Mouse (Mus musculus) thymus, postnatal 0 days (tissue): Measurements from ENCODE around the gene Rnd3. TPM values are rescaled to one million over a fixed set of nuclear protein-coding genes. Genes with fewer than 3 reads are reported as not detected.

Experiments used
- DNase-seq: peaks from one replicate; pipeline ENCODE4 v3.0.0-alpha.2; 2015; ENCODE audit warnings: low spot score
- polyA plus RNA-seq: library from polyadenylated mRNA; unstranded; fragments of >200 nt; fragmentation: Nextera tagmentation; extraction: Ambion mirVana; gene quantifications from 2 replicates; pipeline ENCODE4 v1.2.1, GENCODE M21; 2015

Rnd3 gene
- polyA plus RNA-seq, 1 experiment from 2014 or later: 7.4 TPM

DNA sequence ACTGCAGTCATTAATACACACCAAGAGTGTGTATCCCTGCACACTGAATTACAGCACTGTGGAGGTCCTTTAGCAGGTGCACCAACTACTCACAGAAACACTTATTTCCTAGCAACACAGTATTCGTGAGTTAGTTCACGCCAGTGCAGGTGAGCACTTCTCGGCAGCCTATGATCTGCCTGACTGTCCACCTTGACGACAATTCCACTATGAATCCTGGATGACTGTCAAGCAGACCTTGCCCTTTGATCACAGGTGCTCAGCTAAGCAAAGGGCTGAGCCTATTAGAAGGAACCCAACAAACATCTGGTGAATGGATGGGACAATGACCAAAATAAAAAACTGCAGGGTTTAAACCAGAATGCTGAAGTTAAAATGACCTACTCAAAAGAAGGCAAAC is 20.8 kb downstream of the Rnd3 start:
- no peak for DNase-seq

DNA sequence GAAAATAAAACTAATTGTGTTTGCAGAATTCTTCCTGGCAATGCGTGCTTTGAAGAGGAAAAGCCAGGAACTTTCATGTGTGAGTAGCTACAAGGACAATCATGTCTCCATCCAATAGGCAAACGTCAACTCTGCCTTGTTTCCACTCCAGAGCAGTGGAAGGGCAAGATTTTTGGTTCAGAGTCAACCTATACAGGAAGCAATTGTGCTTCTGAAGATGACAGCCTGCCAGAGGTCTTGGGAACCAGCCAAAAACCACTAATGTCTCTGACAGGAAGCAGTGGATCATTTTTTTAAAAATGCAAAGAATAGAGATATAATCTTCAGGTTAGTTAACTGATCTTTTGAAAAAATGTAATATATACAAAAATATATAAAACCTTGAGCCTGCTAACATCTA is 38.6 kb downstream of the Rnd3 start:
- no peak for DNase-seq

DNA sequence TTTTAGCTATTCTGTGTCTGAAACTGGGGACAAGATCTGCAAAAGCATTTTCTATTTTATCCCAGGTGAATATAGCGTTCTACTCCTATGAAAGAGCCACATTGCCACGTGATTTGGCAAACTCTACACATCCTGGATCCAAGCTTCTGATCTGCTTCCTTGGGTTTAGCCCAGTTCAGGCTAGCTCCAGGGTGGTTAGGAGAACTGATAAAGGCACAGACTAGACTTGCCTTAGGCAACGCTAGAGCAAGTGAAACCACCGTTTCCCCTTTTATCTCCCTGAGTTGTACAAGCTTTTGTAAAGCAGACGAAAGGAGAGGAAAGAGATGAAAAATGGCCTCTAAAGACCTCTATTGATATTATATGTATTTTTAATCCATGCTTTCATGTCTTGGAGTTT is 40.3 kb downstream of the Rnd3 start:
- DNase-seq: no peak

DNA sequence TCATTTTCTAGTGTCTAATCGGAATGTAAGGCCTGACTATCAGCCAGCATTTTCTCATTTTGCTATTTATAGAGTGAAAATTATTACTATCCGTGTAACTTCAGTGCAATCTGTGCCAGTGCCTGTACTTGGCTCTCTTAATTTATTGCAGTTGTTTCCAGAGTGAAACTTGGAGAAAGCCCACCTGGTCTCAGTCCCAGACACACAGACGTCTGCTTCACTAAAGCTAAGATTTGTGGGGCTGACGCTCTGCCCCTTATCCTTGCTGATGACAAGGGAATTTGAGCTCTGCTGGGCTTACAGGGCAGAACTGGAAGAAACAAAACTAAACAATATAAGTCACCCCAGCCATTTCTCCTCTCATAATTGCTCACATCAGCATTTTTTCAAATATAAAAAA is 47.7 kb downstream of the Rnd3 start:
- no peak for DNase-seq

DNA sequence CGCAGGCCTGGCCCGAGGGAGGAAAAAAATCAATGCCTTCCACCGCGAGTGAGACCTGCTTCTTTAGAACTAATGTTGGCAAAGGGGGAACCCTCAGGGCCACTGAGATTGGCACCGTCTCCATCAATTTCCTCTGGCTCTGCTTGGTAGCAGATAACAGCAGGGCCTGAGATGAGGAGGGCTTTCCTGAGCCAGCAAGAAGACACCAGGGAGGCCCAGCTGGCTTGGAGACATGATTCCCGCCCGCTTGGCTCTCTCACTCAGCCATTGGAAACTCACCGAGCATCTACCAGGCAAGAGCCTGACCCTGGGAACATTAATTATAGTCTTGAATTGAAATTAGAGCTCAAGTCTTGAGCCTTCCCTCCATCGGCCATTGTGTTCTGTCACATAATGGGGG is 48.9 kb downstream of the Rnd3 start:
- DNase-seq: no peak

DNA sequence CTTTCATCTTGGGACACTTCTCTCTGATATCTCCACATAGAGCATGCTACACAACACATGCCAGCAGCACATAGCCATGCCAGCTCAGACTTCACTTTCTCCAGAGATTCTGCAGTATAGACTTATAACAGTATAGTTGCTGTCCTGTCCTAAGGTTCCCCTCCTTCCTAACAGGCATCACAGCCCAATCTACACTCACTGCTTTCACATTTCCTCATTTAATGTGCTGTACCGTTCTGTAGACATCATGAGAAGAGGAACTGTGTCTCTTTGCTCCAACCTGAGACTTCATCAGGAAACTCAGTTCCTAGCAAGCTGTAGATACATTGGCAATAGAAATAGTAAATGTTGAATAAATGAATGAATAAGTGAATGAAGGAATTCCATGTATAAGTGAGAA is 49.7 kb downstream of the Rnd3 start:
- DNase-seq: no peak

DNA sequence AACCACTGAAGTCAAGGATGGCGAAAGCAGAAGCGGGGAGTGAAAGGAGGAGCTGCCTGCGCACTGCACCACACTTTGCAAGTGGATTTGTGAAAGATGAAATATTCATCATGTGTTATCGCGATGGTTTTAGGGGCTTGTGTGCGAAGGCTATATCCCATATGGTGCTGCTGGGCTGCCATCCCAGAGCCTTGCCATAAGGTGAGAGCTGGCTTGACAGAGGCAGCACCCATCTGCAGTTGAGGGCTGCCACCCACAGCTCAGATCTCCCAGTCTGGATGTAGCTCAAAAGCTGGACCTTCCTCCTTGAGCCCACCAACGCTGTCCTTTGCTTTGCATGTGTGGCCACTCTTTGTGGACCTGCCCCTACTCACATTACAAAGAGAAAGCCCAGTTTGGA is 58.2 kb downstream of the Rnd3 start:
- no peak for DNase-seq

DNA sequence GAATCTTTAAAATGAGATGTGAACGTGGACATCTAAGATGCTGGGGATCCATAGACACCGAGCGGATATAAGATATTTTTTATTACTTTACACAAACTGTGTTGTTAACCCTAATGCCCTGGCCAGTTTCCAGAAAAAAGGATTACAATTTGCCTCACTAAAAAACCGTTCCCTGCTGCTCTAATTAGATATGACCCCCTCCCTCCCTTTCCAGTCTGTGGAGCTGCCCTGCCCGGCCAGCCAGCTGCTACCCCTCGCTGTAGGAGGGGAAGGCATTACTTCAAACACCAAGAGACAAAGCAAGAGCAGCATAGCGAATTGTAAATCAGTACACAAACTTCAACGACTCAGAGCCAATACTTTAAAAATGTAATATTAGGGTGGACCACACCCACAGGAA is 58.9 kb downstream of the Rnd3 start:
- DNase-seq: no peak

DNA sequence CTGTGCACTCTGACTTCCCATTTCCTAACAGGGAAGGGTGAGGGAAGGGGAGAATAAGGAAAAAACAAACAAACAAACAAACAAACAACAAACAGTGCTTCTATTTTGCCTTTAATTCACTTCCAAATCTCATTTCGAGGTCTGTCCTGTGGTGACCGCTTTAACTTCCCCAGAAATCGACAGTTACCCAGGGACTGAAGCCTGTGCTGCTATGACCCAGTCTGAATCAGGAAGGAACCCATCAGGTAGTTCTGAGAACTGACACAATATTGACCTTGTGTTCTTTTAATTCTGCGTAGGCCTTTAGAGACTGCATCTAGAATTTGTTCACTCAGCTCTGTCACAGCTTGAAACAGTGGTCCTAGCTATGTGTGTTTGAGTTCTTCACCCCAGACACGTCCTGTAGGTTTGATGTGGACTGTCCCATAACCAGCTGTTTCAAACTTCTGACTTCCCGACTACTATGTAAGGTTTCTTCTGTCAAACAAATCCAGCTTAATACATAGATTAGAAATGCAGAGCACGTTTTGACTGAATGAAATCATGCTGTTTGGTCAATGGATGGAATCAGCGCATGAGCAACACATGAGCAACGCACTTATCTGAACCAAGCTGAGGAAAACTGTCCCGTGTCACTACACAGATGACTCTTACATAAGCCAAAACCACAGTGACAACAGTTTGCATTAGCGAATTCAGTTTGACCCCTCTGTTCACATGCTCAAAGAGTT is 59.9 kb downstream of the Rnd3 start:
- DNase-seq: no peak

DNA sequence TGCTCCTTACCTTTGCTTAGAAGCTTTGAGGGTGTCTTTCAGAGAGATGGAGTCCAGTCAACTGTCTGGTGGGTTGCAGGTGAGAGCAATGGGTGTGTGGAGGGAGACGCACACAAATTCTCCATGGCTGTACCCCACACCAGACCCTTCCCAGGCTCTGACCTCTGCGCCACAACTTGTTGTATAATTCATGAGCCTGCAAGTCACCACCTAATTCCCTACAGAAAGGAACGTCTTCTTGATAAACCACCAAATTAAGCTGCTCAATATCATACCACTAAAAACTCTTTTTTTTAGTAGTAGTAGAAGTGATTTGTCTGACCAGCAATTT is 60.8 kb downstream of the Rnd3 start:
- no peak for DNase-seq

DNA sequence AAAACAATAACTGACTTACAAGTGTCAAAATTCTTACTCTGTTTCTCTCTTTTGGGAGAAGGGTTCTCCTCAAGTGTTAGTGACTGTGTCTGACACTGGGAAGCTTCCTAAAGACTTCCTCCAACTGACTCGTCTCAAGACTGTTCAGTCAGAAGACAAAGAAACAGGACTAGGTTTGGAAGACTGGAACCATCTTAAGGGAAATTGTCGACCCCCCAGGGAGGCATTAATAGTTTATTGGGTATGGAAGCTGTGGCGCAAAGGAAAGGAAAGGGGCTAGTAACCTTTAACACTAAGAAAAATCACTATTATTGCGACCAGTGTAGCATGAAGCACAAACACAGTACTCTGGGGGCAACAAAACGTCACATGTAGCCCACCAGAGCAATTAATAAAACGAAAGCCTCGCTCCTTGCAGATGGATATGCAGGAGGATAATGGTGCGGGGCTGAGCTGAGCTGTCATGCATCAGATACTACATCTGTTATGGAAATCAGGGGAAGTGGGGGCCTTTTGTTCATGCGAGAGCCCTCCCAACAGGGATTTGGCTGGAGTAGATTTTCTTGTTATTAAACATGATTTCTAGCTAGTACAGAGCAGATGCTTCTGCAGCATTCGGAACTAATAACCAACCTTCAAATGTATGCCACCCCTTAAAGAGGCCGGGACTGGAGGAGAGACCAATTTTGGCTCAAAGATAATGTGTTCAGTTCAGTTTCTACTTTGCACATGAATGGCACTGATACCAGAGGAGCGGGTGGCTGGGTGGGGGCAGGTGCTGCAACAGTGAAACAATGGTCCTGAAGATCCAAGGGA is 61.4 kb downstream of the Rnd3 start:
- DNase-seq: no peak

DNA sequence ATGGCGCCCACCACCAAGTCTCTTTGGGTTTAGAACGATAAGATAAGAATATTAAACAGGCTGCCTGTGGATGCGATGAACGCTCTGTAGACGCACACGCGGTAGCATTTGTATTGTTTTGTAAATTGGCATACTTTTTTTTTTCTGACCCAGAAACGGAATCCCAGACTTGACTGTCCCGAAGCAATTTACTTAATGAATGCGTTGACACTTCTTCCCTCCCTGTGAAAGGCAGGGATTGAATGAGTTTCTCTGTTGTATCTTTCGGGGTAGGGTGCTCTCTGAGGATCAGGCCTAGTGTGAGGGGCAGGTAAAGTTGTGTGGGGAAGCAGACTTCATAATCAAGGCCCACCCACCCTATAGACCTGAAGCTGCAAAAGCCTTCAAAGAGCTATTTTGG is 63.8 kb downstream of the Rnd3 start:
- no peak for DNase-seq

DNA sequence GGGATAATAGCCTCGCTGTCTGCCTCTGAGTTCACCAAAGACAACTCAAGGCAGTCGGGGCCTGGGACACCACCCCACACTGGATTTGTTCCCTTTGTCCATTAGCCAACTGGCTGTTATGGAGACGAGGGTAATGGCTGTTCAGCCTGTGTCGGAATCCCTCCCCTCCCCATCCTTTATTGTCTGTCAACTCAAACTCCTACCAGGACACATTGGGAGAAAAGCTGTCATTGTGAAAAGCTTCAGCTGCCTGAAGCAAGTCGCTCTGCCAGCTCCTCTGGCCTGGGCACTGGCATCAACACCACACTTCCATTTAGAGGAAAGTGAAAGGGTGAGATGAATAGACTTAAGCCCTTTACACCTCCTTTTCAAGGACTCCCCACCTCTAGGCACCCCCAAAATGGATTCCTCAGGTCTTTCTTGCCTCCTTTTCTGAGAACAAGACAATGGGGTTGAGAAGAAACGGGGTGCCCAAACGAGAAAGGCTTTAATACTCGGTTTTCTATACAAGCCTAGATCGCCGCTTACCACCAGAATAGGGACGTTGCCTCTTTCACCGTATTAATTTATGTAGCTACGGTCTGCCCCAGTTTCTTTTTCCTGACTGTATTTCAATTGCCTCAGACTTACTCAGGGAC is 66.1 kb downstream of the Rnd3 start:
- no peak for DNase-seq
